Mouse (Mus musculus) lung, embryonic 16.5 days (tissue): Measurements from ENCODE around the gene Traf3ip2. TPM values are rescaled to one million over a fixed set of nuclear protein-coding genes. Genes with fewer than 3 reads are reported as not detected.

Source experiments
- ATAC-seq: fragments of 200-750 bp; cut with Nextera tagmentation; 2 replicates; pipeline ENCODE4 v1.8.0; 2017; ENCODE audit warnings: low read depth, mild to moderate bottlenecking, moderate library complexity
- H3K27ac ChIP-seq: fragments of 300-500 bp; sonication (generic); 2 replicates; pipeline ENCODE4 v1.5.1; 2014; ENCODE audit warnings: mild to moderate bottlenecking, control low read depth, low read length
- H3K27me3 ChIP-seq: fragments of 300-500 bp; sonication (generic); 2 replicates; pipeline ENCODE4 v1.6.1; 2014; ENCODE audit warnings: low read depth, low read length, mixed read lengths; ENCODE audit not compliant: control insufficient read depth, insufficient read depth
- H3K36me3 ChIP-seq: fragments of 300-500 bp; sonication (generic); 2 replicates; pipeline ENCODE4 v1.6.1; 2014; ENCODE audit warnings: low read length; ENCODE audit not compliant: control insufficient read depth, insufficient read depth
- H3K4me1 ChIP-seq: fragments of 300-500 bp; sonication (generic); replicated peaks from 2 replicates; pipeline ENCODE4 v1.6.1; 2014; ENCODE audit warnings: low read length, mixed read lengths; ENCODE audit not compliant: control insufficient read depth, insufficient read depth
- H3K4me2 ChIP-seq: fragments of 300-500 bp; sonication (generic); 2 replicates; pipeline ENCODE4 v1.6.1; 2014; ENCODE audit warnings: low read depth, low read length, control low read depth
- H3K4me3 ChIP-seq: fragments of 300-500 bp; sonication (generic); 2 replicates; pipeline ENCODE4 v1.5.1; 2014; ENCODE audit warnings: mild to moderate bottlenecking, low read length, control low read depth
- H3K9ac ChIP-seq: fragments of 300-500 bp; sonication (generic); 2 replicates; pipeline ENCODE4 v1.6.1; 2014; ENCODE audit warnings: low read length, control low read depth
- H3K9me3 ChIP-seq: fragments of 300-500 bp; sonication (generic); 2 replicates; pipeline ENCODE4 v1.6.1; 2016; ENCODE audit warnings: low read length; ENCODE audit not compliant: control insufficient read depth
- WGBS: fragments of 180-500 bp; shearing (Covaris S2); extraction: QIAGEN DNeasy Blood & Tissue Kit; methylation state at CpG from one replicate; pipeline ENCODE4 v1.1.7; 2014; 5-methylcytosine and 5-hydroxymethylcytosine counted together
- polyA plus RNA-seq: library from polyadenylated mRNA; unstranded; fragments of >200 nt; fragmentation: Nextera tagmentation; extraction: Ambion mirVana; gene quantifications from 2 replicates; pipeline ENCODE4 v1.2.1, GENCODE M21; 2015

Gene Traf3ip2
- 34.2 and 37.9 TPM in 2 replicates for polyA plus RNA-seq

GRCm38 (mm10) chr10:39612633-39612988 is at the start of gene Traf3ip2:
Traf3ip2 (plus strand) TSS chr10:39612934.
- Histone ChIP-seq H3K9ac (peak within 1 kb of the TSS; percentile 73), H3K9me3 (0 out of 2 replicates have a peak, but pooled peaks cover 2% of the 10 kb centered on the region), H3K4me1 (peaks cover 41% of the 10 kb centered on the region), H3K27ac (peak within 1 kb of the TSS; percentile 99), H3K4me2 (peak within 1 kb of the TSS; percentile 63), H3K36me3 (peaks cover 5% of the 10 kb centered on the region), H3K27me3 (no peaks in the 10 kb centered on the region), H3K4me3 (peak within 1 kb of the TSS; percentile 57)
- ATAC-seq = no peak
- WGBS = 10% methylated on average over 4 of the region's 4 CpGs

- ATAC-seq = no peak
- H3K4me2 ChIP-seq = no peak overlapping the region
- no peaks in the 10 kb centered on the region; the same call in 1 of the 2 replicates for H3K36me3 ChIP-seq
- H3K4me3 ChIP-seq = no peak overlapping the region
- no peaks in the 10 kb centered on the region for H3K9me3 ChIP-seq
- peak overlapping the region; percentile 31; the same call in 1 of the 2 replicates for H3K9ac ChIP-seq
- H3K27ac ChIP-seq = no peak overlapping the region
- no peaks in the 10 kb centered on the region for H3K27me3 ChIP-seq
- WGBS = 45% methylated on average over 24 of the region's 24 CpGs
- peaks cover 6% of the 10 kb centered on the region for H3K4me1 ChIP-seq
Observed at GRCm38 (mm10) chr10:39563552-39564223, 49.0 kb upstream of the Traf3ip2 start.

- Histone ChIP-seq H3K27ac (no peak overlapping the region), H3K9ac (no peak overlapping the region), H3K9me3 (no peaks in the 10 kb centered on the region), H3K4me1 (peaks cover 5% of the 10 kb centered on the region; the same call in 1 of the 2 replicates), H3K27me3 (no peaks in the 10 kb centered on the region), H3K36me3 (no peaks in the 10 kb centered on the region), H3K4me2 (no peak overlapping the region), H3K4me3 (no peak overlapping the region)
- ATAC-seq = no peak
- WGBS = 66% methylated on average over 12 of the region's 12 CpGs
Observed at GRCm38 (mm10) chr10:39566901-39567300, 45.8 kb upstream of the Traf3ip2 start.

- no peak overlapping the region for H3K4me3 ChIP-seq
- no peak overlapping the region for H3K4me2 ChIP-seq
- no peaks in the 10 kb centered on the region for H3K27me3 ChIP-seq
- no peak for ATAC-seq
- no peak overlapping the region for H3K9ac ChIP-seq
- 56% methylated on average over 4 of the region's 4 CpGs for WGBS
- H3K36me3 ChIP-seq = no peaks in the 10 kb centered on the region
- H3K4me1 ChIP-seq = peaks cover 7% of the 10 kb centered on the region; the same call in 1 of the 2 replicates
- no peaks in the 10 kb centered on the region for H3K9me3 ChIP-seq
- no peak overlapping the region for H3K27ac ChIP-seq
Observed at GRCm38 (mm10) chr10:39568991-39569390, 43.7 kb upstream of the Traf3ip2 start.

- ATAC-seq = no peak
- Histone ChIP-seq H3K4me1 (peaks cover 7% of the 10 kb centered on the region; the same call in 1 of the 2 replicates), H3K27ac (peak overlapping the region; percentile 29), H3K27me3 (no peaks in the 10 kb centered on the region), H3K4me3 (no peak overlapping the region), H3K9ac (no peak overlapping the region), H3K9me3 (no peaks in the 10 kb centered on the region), H3K36me3 (no peaks in the 10 kb centered on the region), H3K4me2 (no peak overlapping the region)
- WGBS = 23% methylated on average over 7 of the region's 7 CpGs
Observed at GRCm38 (mm10) chr10:39571011-39571410, 41.7 kb upstream of the Traf3ip2 start.

- Histone ChIP-seq H3K4me1 (peaks cover 7% of the 10 kb centered on the region; the same call in 1 of the 2 replicates), H3K9ac (no peak overlapping the region), H3K4me3 (no peak overlapping the region), H3K4me2 (no peak overlapping the region), H3K9me3 (no peaks in the 10 kb centered on the region), H3K27me3 (no peaks in the 10 kb centered on the region), H3K27ac (no peak overlapping the region), H3K36me3 (no peaks in the 10 kb centered on the region)
- 64% methylated on average over 9 of the region's 9 CpGs for WGBS
- ATAC-seq = no peak
Observed at GRCm38 (mm10) chr10:39572050-39572671, 40.6 kb upstream of the Traf3ip2 start.

GRCm38 (mm10) chr10:39572672-39573051 is 40.1 kb upstream of the Traf3ip2 start:
- Histone ChIP-seq H3K4me1 (peaks cover 7% of the 10 kb centered on the region; the same call in 1 of the 2 replicates), H3K27me3 (no peaks in the 10 kb centered on the region), H3K27ac (no peak overlapping the region), H3K4me2 (no peak overlapping the region), H3K36me3 (no peaks in the 10 kb centered on the region), H3K4me3 (no peak overlapping the region), H3K9ac (no peak overlapping the region), H3K9me3 (no peaks in the 10 kb centered on the region)
- 33% methylated on average over 6 of the region's 6 CpGs for WGBS
- peak; percentile 48; the same call in 1 of the 2 replicates for ATAC-seq

- Histone ChIP-seq H3K4me2 (no peak overlapping the region), H3K36me3 (no peaks in the 10 kb centered on the region), H3K9ac (no peak overlapping the region), H3K9me3 (no peaks in the 10 kb centered on the region), H3K27me3 (no peaks in the 10 kb centered on the region), H3K4me3 (no peak overlapping the region), H3K4me1 (peaks cover 7% of the 10 kb centered on the region; the same call in 1 of the 2 replicates), H3K27ac (no peak overlapping the region)
- no peak for ATAC-seq
- 88% methylated on average over 6 of the region's 6 CpGs for WGBS
Observed at GRCm38 (mm10) chr10:39576466-39576865, 36.3 kb upstream of the Traf3ip2 start.

GRCm38 (mm10) chr10:39580477-39580876 is 32.3 kb upstream of the Traf3ip2 start:
- no peaks in the 10 kb centered on the region for H3K27me3 ChIP-seq
- H3K4me3 ChIP-seq = no peak overlapping the region
- no peak overlapping the region for H3K27ac ChIP-seq
- peak; percentile 66 for ATAC-seq
- H3K4me1 ChIP-seq = no peaks in the 10 kb centered on the region
- H3K9me3 ChIP-seq = no peaks in the 10 kb centered on the region
- no peak overlapping the region for H3K4me2 ChIP-seq
- 47% methylated on average over 8 of the region's 8 CpGs for WGBS
- no peaks in the 10 kb centered on the region for H3K36me3 ChIP-seq
- no peak overlapping the region for H3K9ac ChIP-seq
